Comparison of ENCODE assay signal across 11 mouse cellular contexts in genomic region chr10:117397106-117397625, GRCm38 (mm10). TPM values are rescaled to one million over a fixed set of nuclear protein-coding genes. Genes with fewer than 3 reads are reported as not detected.
DNase-seq lines count a peak whose midpoint lies in the region; ATAC-seq and TF ChIP-seq lines count a peak whose summit lies in the region.
"Had no signal": no experiment of that assay in that cellular context is flagged by ENCODE, and none has a peak within 500 bp of the region (broad histone marks: within the 10 kb centered on the region; RNA-seq: fewer than 3 reads in every experiment).

No protein-coding gene starts in this region.

- no peak overlapping the region for H3K4me3 ChIP-seq in heart, embryonic 14.5 days (ENCODE audit: control insufficient read depth in 1 of 2, insufficient read depth in 1 of 2, low read depth in 1 of 2, low read length in 2 of 2)
- 0 out of 2 replicates have a peak overlapping the region, but pooled peaks have one; percentile 6 for H3K4me3 ChIP-seq in lung, embryonic 16.5 days (ENCODE audit: low read length)
- H3K4me3 ChIP-seq in lung, adult 2 months (replicated peaks; ENCODE audit: extremely low read depth, low read depth, low read length): no peak overlapping the region
- H3K4me3 ChIP-seq in intestine, embryonic 16.5 days (ENCODE audit: low read length): no peak overlapping the region

- H3K27ac ChIP-seq in heart, embryonic 14.5 days (replicated peaks in 1 of 2; ENCODE audit: control insufficient read depth in 1 of 2, insufficient read depth in 1 of 2, low read depth in 2 of 2, low read length in 2 of 2): no peak overlapping the region
- H3K27ac ChIP-seq in lung, embryonic 16.5 days (ENCODE audit: low read length): no peak overlapping the region
- H3K27ac ChIP-seq in intestine, embryonic 16.5 days (ENCODE audit: low read length): no peak overlapping the region

- H3K9me3 ChIP-seq in heart, embryonic 14.5 days (ENCODE audit: control insufficient read depth, low read length): no peaks in the 10 kb centered on the region
- H3K9me3 ChIP-seq in lung, embryonic 16.5 days (ENCODE audit: control insufficient read depth, low read length): no peaks in the 10 kb centered on the region
- no peaks in the 10 kb centered on the region for H3K9me3 ChIP-seq in intestine, embryonic 16.5 days (ENCODE audit: control insufficient read depth, low read length)
- H3K9me3 ChIP-seq: megakaryocyte, embryonic 14.5 days had no signal

- no peak for TF ChIP-seq POLR2A in lung, adult 2 months (IDR thresholded peaks at IDR 0.05; ENCODE audit: borderline replicate concordance, extremely low read depth, low read depth, low read length)

- WGBS in heart, embryonic 14.5 days: 62% methylated on average over 7 of the region's 10 CpGs
- 59% methylated on average over 7 of the region's 10 CpGs for WGBS in lung, embryonic 16.5 days
- WGBS in lung, adult 2 months: 49% methylated on average over 8 of the region's 10 CpGs
- 49% methylated on average over 7 of the region's 10 CpGs for WGBS in intestine, embryonic 16.5 days

- no peaks in the 10 kb centered on the region for H3K27me3 ChIP-seq in heart, embryonic 14.5 days (ENCODE audit: control insufficient read depth, insufficient read depth, low read length)
- no peaks in the 10 kb centered on the region for H3K27me3 ChIP-seq in lung, embryonic 16.5 days (ENCODE audit: control insufficient read depth, insufficient read depth, low read depth, low read length)
- H3K27me3 ChIP-seq in intestine, embryonic 16.5 days (replicated peaks; ENCODE audit: control insufficient read depth, insufficient read depth, low read length): no peaks in the 10 kb centered on the region
- H3K27me3 ChIP-seq: megakaryocyte, embryonic 14.5 days had no signal

- H3K36me3 ChIP-seq in heart, embryonic 14.5 days (ENCODE audit: control insufficient read depth, insufficient read depth, low read length): no peaks in the 10 kb centered on the region
- H3K36me3 ChIP-seq in lung, embryonic 16.5 days (ENCODE audit: control insufficient read depth, insufficient read depth, low read length): no peaks in the 10 kb centered on the region
- H3K36me3 ChIP-seq in intestine, embryonic 16.5 days (ENCODE audit: control insufficient read depth, insufficient read depth, low read length): no peaks in the 10 kb centered on the region

- no peak for ATAC-seq in heart, embryonic 14.5 days (ENCODE audit: insufficient number of reproducible peaks, insufficient read depth, low FRiP score, low read depth)
- ATAC-seq in lung, embryonic 16.5 days (ENCODE audit: low read depth): no peak
- ATAC-seq in intestine, embryonic 16.5 days: no peak
- no peak for ATAC-seq in CD4-positive, CD25-positive, alpha-beta regulatory T cell, adult 4 months

- H3K9ac ChIP-seq in heart, embryonic 14.5 days (ENCODE audit: low read length): no peak overlapping the region
- H3K9ac ChIP-seq in lung, embryonic 16.5 days (ENCODE audit: low read length): no peak overlapping the region
- H3K9ac ChIP-seq in intestine, embryonic 16.5 days (ENCODE audit: low read depth, low read length): no peak overlapping the region

- no peak for DNase-seq in heart, postnatal 4 days
- no peak for DNase-seq in lung, adult 2 months
- DNase-seq in right cerebral cortex, postnatal 14 days: peak; percentile 37
- no peak for DNase-seq in cerebellum, adult 11 months
- DNase-seq: cerebellum, postnatal 25 days; kidney, postnatal 10 days had no signal

- H3K4me1 ChIP-seq in heart, embryonic 14.5 days (ENCODE audit: control insufficient read depth in 2 of 2, insufficient read depth in 2 of 2, low read length in 2 of 2): peaks cover 0 to 9% of the 10 kb centered on the region in 2 experiments; a peak in 3 of 4 replicates
- no peaks in the 10 kb centered on the region for H3K4me1 ChIP-seq in lung, embryonic 16.5 days (replicated peaks; ENCODE audit: control insufficient read depth, insufficient read depth, low read length)
- H3K4me1 ChIP-seq in lung, adult 2 months (ENCODE audit: control insufficient read depth, insufficient read depth, low read length): peaks cover 8% of the 10 kb centered on the region
- no peaks in the 10 kb centered on the region; the same call in 1 of the 2 replicates for H3K4me1 ChIP-seq in intestine, embryonic 16.5 days (ENCODE audit: control insufficient read depth, insufficient read depth, low read length)

- H3K4me2 ChIP-seq in heart, embryonic 14.5 days (ENCODE audit: low read length): peak overlapping the region; percentile 52
- H3K4me2 ChIP-seq in lung, embryonic 16.5 days (ENCODE audit: low read depth, low read length): peak overlapping the region; percentile 46; the same call in 1 of the 2 replicates
- peak overlapping the region; percentile 35 for H3K4me2 ChIP-seq in intestine, embryonic 16.5 days (ENCODE audit: low read depth, low read length)

- no peak for TF ChIP-seq CTCF in lung, adult 2 months (IDR thresholded peaks at IDR 0.05; ENCODE audit: insufficient read depth, low read length)

RNA-seq across cellular contexts. Expression of gene Cpsf6, which starts 17.4 kb away (rescaled TPM):
- 93.0 and 101 TPM in 2 replicates for polyA plus RNA-seq in heart, embryonic 14.5 days (2014; fragmentation: Nextera tagmentation; extraction: Ambion mirVana)
- 10 to 100 TPM; 76.1 to 80.0 TPM for total RNA-seq in heart, postnatal 4 days (2021)
- polyA plus RNA-seq in lung, embryonic 16.5 days (2015; fragmentation: Nextera tagmentation; extraction: Ambion mirVana): 151 and 162 TPM in 2 replicates
- 51.7 and 57.9 TPM in 2 replicates for polyA plus RNA-seq in lung, adult 2 months (2012; rRNA removed)
- 105 and 110 TPM in 2 replicates for polyA plus RNA-seq in intestine, embryonic 16.5 days (2015; fragmentation: Nextera tagmentation; extraction: Ambion mirVana)
- 100 to 1,000 TPM; 116 to 124 TPM for polyA plus RNA-seq in CD4-positive, CD25-positive, alpha-beta regulatory T cell, adult 4 months (2017; shearing (Covaris generic))
